Mouse (Mus musculus) kidney, postnatal 25 days (tissue): ENCODE results near the gene Babam2.

ENCODE experiments used
- DNase-seq, 2 experiments: peaks; one replicate each; pipeline ENCODE4 v3.0.0; 2021; ENCODE audit warnings: mixed read lengths in 2 of 2

The Babam2 gene

GRCm38 (mm10) chr5:31697644-31698296 lies at the start of gene Babam2:
Babam2 (plus strand) TSS chr5:31697684.
- peak; percentile 93 to 97 for DNase-seq

- no peak for DNase-seq
Observed at GRCm38 (mm10) chr5:31650518-31651288, 46.8 kb upstream of the Babam2 start.

- DNase-seq: no peak
Observed at GRCm38 (mm10) chr5:31655688-31656190, 41.7 kb upstream of the Babam2 start.

- DNase-seq: no peak
Observed at GRCm38 (mm10) chr5:31666176-31666575, 31.3 kb upstream of the Babam2 start.

GRCm38 (mm10) chr5:31668325-31668968 lies 29.0 kb upstream of the Babam2 start:
- DNase-seq: peak in 1 of 2 experiments; percentile 51

- no peak for DNase-seq
Observed at GRCm38 (mm10) chr5:31669984-31670383, 27.5 kb upstream of the Babam2 start.

GRCm38 (mm10) chr5:31671137-31671536 lies 26.3 kb upstream of the Babam2 start:
- no peak for DNase-seq

GRCm38 (mm10) chr5:31673431-31673830 lies 24.1 kb upstream of the Babam2 start:
- no peak for DNase-seq

- DNase-seq: no peak
Observed at GRCm38 (mm10) chr5:31678000-31678399, 19.5 kb upstream of the Babam2 start.

- DNase-seq: no peak
Observed at GRCm38 (mm10) chr5:31680183-31680582, 17.3 kb upstream of the Babam2 start.

GRCm38 (mm10) chr5:31682305-31682704 lies 15.2 kb upstream of the Babam2 start:
- DNase-seq: no peak

GRCm38 (mm10) chr5:31686040-31686439 lies 11.4 kb upstream of the Babam2 start:
- no peak for DNase-seq

GRCm38 (mm10) chr5:31687972-31688371 lies 9.5 kb upstream of the Babam2 start:
- DNase-seq: no peak

- DNase-seq: no peak
Observed at GRCm38 (mm10) chr5:31693191-31693590, 4.3 kb upstream of the Babam2 start.

- peak in 1 of 2 experiments; percentile 94 for DNase-seq
Observed at GRCm38 (mm10) chr5:31696971-31697643, 377 bp upstream of the Babam2 start, which contains the start of gene Rbks. Rbks (minus strand) TSS chr5:31697627.

- DNase-seq: peak; percentile 86 to 94
Observed at GRCm38 (mm10) chr5:31698297-31698726, 828 bp downstream of the Babam2 start.

- no peak for DNase-seq
Observed at GRCm38 (mm10) chr5:31698931-31699330, 1.4 kb downstream of the Babam2 start.

GRCm38 (mm10) chr5:31699397-31699796 lies 1.9 kb downstream of the Babam2 start:
- DNase-seq: no peak

GRCm38 (mm10) chr5:31704971-31705370 lies 7.5 kb downstream of the Babam2 start:
- no peak for DNase-seq

- DNase-seq: no peak
Observed at GRCm38 (mm10) chr5:31706826-31707225, 9.3 kb downstream of the Babam2 start.

GRCm38 (mm10) chr5:31709389-31709788 lies 11.9 kb downstream of the Babam2 start:
- no peak for DNase-seq

- no peak for DNase-seq
Observed at GRCm38 (mm10) chr5:31713280-31713711, 15.8 kb downstream of the Babam2 start.

GRCm38 (mm10) chr5:31713841-31714264 lies 16.4 kb downstream of the Babam2 start:
- no peak for DNase-seq
